Mouse (Mus musculus): ENCODE data around the gene Erc2. TPM values are rescaled to one million over a fixed set of nuclear protein-coding genes. Genes with fewer than 3 reads are reported as not detected.

The Erc2 gene
- polyA plus RNA-seq, 1 experiment: 0.89 TPM

- Histone ChIP-seq H3K36me3 (ENCODE audit: control insufficient read depth, insufficient read depth, low read length) (no peaks in the 10 kb centered on the region), H3K4me1 (ENCODE audit: control insufficient read depth, insufficient read depth, insufficient read length, low read length) (no peaks in the 10 kb centered on the region), H3K27me3 (ENCODE audit: control insufficient read depth, insufficient read depth, low read length) (no peaks in the 10 kb centered on the region), H3K4me3 (ENCODE audit: low read depth, low read length) (no peak overlapping the region), H3K27ac (ENCODE audit: insufficient read depth, low read depth, low read length) (no peak overlapping the region)
- WGBS: 38% methylated on average over 8 of the region's 8 CpGs
- TF ChIP-seq CTCF (IDR thresholded peaks at IDR 0.05; ENCODE audit: extremely low read depth, insufficient read length, insufficient replicate concordance, low read depth, low read length): no peak
- no peak for TF ChIP-seq POLR2A (IDR thresholded peaks at IDR 0.05; ENCODE audit: low read depth, low read length)
These were observed 748.5 kb downstream of the Erc2 start for GRCm38 (mm10) chr14:28370713-28371112.

- 93% methylated on average over 10 of the region's 10 CpGs for WGBS
- no peak for TF ChIP-seq POLR2A (IDR thresholded peaks at IDR 0.05; ENCODE audit: low read depth, low read length)
- no peak for TF ChIP-seq CTCF (IDR thresholded peaks at IDR 0.05; ENCODE audit: extremely low read depth, insufficient read length, insufficient replicate concordance, low read depth, low read length)
- no peaks in the 10 kb centered on the region for H3K27me3 ChIP-seq (ENCODE audit: control insufficient read depth, insufficient read depth, low read length)
- H3K4me1 ChIP-seq (ENCODE audit: control insufficient read depth, insufficient read depth, insufficient read length, low read length): no peaks in the 10 kb centered on the region
- no peaks in the 10 kb centered on the region for H3K36me3 ChIP-seq (ENCODE audit: control insufficient read depth, insufficient read depth, low read length)
- H3K27ac ChIP-seq (ENCODE audit: insufficient read depth, low read depth, low read length): no peak overlapping the region
- H3K4me3 ChIP-seq (ENCODE audit: low read depth, low read length): no peak overlapping the region
These were observed 749.4 kb downstream of the Erc2 start for GRCm38 (mm10) chr14:28371651-28372050.

GRCm38 (mm10) chr14:28375642-28376091, 753.4 kb downstream of the Erc2 start:
- H3K4me3 ChIP-seq (ENCODE audit: low read depth, low read length): no peak overlapping the region
- no peaks in the 10 kb centered on the region for H3K36me3 ChIP-seq (ENCODE audit: control insufficient read depth, insufficient read depth, low read length)
- no peaks in the 10 kb centered on the region for H3K27me3 ChIP-seq (ENCODE audit: control insufficient read depth, insufficient read depth, low read length)
- H3K4me1 ChIP-seq (ENCODE audit: control insufficient read depth, insufficient read depth, insufficient read length, low read length): no peaks in the 10 kb centered on the region
- WGBS: 43% methylated on average over 10 of the region's 10 CpGs
- TF ChIP-seq CTCF (IDR thresholded peaks at IDR 0.05; ENCODE audit: extremely low read depth, insufficient read length, insufficient replicate concordance, low read depth, low read length): no peak
- no peak for TF ChIP-seq POLR2A (IDR thresholded peaks at IDR 0.05; ENCODE audit: low read depth, low read length)
- H3K27ac ChIP-seq (ENCODE audit: insufficient read depth, low read depth, low read length): no peak overlapping the region

GRCm38 (mm10) chr14:28376208-28376805, 754.1 kb downstream of the Erc2 start:
- WGBS: 79% methylated on average over 9 of the region's 9 CpGs
- H3K27ac ChIP-seq (ENCODE audit: insufficient read depth, low read depth, low read length): no peak overlapping the region
- TF ChIP-seq POLR2A (IDR thresholded peaks at IDR 0.05; ENCODE audit: low read depth, low read length) (no peak), CTCF (IDR thresholded peaks at IDR 0.05; ENCODE audit: extremely low read depth, insufficient read length, insufficient replicate concordance, low read depth, low read length) (no peak)
- H3K4me3 ChIP-seq (ENCODE audit: low read depth, low read length): no peak overlapping the region
- H3K27me3 ChIP-seq (ENCODE audit: control insufficient read depth, insufficient read depth, low read length): no peaks in the 10 kb centered on the region
- no peaks in the 10 kb centered on the region for H3K36me3 ChIP-seq (ENCODE audit: control insufficient read depth, insufficient read depth, low read length)
- H3K4me1 ChIP-seq (ENCODE audit: control insufficient read depth, insufficient read depth, insufficient read length, low read length): no peaks in the 10 kb centered on the region

GRCm38 (mm10) chr14:28377519-28377918, 755.3 kb downstream of the Erc2 start:
- TF ChIP-seq POLR2A (IDR thresholded peaks at IDR 0.05; ENCODE audit: low read depth, low read length) (no peak), CTCF (IDR thresholded peaks at IDR 0.05; ENCODE audit: extremely low read depth, insufficient read length, insufficient replicate concordance, low read depth, low read length) (no peak)
- WGBS: 58% methylated on average over 3 of the region's 3 CpGs

GRCm38 (mm10) chr14:28380129-28380528, 757.9 kb downstream of the Erc2 start:
- Histone ChIP-seq H3K4me1 (ENCODE audit: control insufficient read depth, insufficient read depth, insufficient read length, low read length) (no peaks in the 10 kb centered on the region; the same call in 1 of the 2 replicates), H3K27ac (ENCODE audit: insufficient read depth, low read depth, low read length) (no peak overlapping the region), H3K27me3 (ENCODE audit: control insufficient read depth, insufficient read depth, low read length) (no peaks in the 10 kb centered on the region), H3K4me3 (ENCODE audit: low read depth, low read length) (no peak overlapping the region), H3K36me3 (ENCODE audit: control insufficient read depth, insufficient read depth, low read length) (no peaks in the 10 kb centered on the region)
- 80% methylated on average over 3 of the region's 3 CpGs for WGBS
- TF ChIP-seq CTCF (IDR thresholded peaks at IDR 0.05; ENCODE audit: extremely low read depth, insufficient read length, insufficient replicate concordance, low read depth, low read length): no peak

More at GRCm38 (mm10) chr14:28377519-28377918, 755.3 kb downstream of the Erc2 start:
- H3K4me3 ChIP-seq (ENCODE audit: low read depth, low read length): no peak overlapping the region
- H3K27me3 ChIP-seq (ENCODE audit: control insufficient read depth, insufficient read depth, low read length): no peaks in the 10 kb centered on the region
- H3K36me3 ChIP-seq (ENCODE audit: control insufficient read depth, insufficient read depth, low read length): no peaks in the 10 kb centered on the region
- H3K27ac ChIP-seq (ENCODE audit: insufficient read depth, low read depth, low read length): no peak overlapping the region
- no peaks in the 10 kb centered on the region for H3K4me1 ChIP-seq (ENCODE audit: control insufficient read depth, insufficient read depth, insufficient read length, low read length)

GRCm38 (mm10) chr14:28381801-28382550, 759.7 kb downstream of the Erc2 start:
- WGBS: 66% methylated on average over 14 of the region's 14 CpGs
- TF ChIP-seq POLR2A (IDR thresholded peaks at IDR 0.05; ENCODE audit: low read depth, low read length) (no peak), CTCF (IDR thresholded peaks at IDR 0.05; ENCODE audit: extremely low read depth, insufficient read length, insufficient replicate concordance, low read depth, low read length) (no peak)
- no peaks in the 10 kb centered on the region; the same call in 1 of the 2 replicates for H3K4me1 ChIP-seq (ENCODE audit: control insufficient read depth, insufficient read depth, insufficient read length, low read length)
- H3K36me3 ChIP-seq (ENCODE audit: control insufficient read depth, insufficient read depth, low read length): no peaks in the 10 kb centered on the region
- no peak overlapping the region for H3K27ac ChIP-seq (ENCODE audit: insufficient read depth, low read depth, low read length)
- H3K4me3 ChIP-seq (ENCODE audit: low read depth, low read length): no peak overlapping the region
- no peaks in the 10 kb centered on the region for H3K27me3 ChIP-seq (ENCODE audit: control insufficient read depth, insufficient read depth, low read length)
